Mouse (Mus musculus) liver, postnatal 0 days (tissue): Measurements from ENCODE around the gene Raver1. TPM values are rescaled to one million over a fixed set of nuclear protein-coding genes. Genes with fewer than 3 reads are reported as not detected.

Experiments used
- ATAC-seq: fragments of 200-750 bp; cut with Nextera tagmentation; 2 replicates; pipeline ENCODE4 v1.8.0; 2017; ENCODE audit warnings: mild to moderate bottlenecking, moderate library complexity
- DNase-seq: peaks from one replicate; pipeline ENCODE4 v3.0.0-alpha.2; 2016
- H3K27ac ChIP-seq: fragments of 300-500 bp; sonication (generic); 2 replicates; pipeline ENCODE4 v1.5.1; 2014; ENCODE audit warnings: antibody characterized with exemption, moderate library complexity, mild to moderate bottlenecking, low read depth
- H3K27me3 ChIP-seq: fragments of 300-500 bp; sonication (generic); 2 replicates; pipeline ENCODE4 v1.6.1; 2014; ENCODE audit warnings: low read length, control low read depth, mixed read lengths; ENCODE audit not compliant: insufficient read depth
- H3K36me3 ChIP-seq: fragments of 300-500 bp; sonication (generic); replicated peaks from 2 replicates; pipeline ENCODE4 v1.6.1; 2014; ENCODE audit warnings: mild to moderate bottlenecking, control low read depth, low read length, moderate library complexity, mixed read lengths; ENCODE audit not compliant: insufficient read depth
- H3K4me1 ChIP-seq: fragments of 300-500 bp; sonication (generic); 2 replicates; pipeline ENCODE4 v1.6.1; 2014; ENCODE audit warnings: antibody characterized with exemption, mild to moderate bottlenecking, control low read depth; ENCODE audit not compliant: insufficient read depth
- H3K4me2 ChIP-seq: fragments of 300-500 bp; sonication (generic); 2 replicates; pipeline ENCODE4 v1.6.1; 2014; ENCODE audit warnings: low read depth, mild to moderate bottlenecking, low read length, moderate library complexity, mixed read lengths
- H3K4me3 ChIP-seq: fragments of 300-500 bp; sonication (generic); 2 replicates; pipeline ENCODE4 v1.5.1; 2014; ENCODE audit warnings: low read depth, low read length
- H3K9ac ChIP-seq: fragments of 300-500 bp; sonication (generic); replicated peaks from 2 replicates; pipeline ENCODE4 v1.6.1; 2014; ENCODE audit warnings: mild to moderate bottlenecking, moderate library complexity
- H3K9me3 ChIP-seq: fragments of 300-500 bp; sonication (generic); 2 replicates; pipeline ENCODE4 v1.6.1; 2016; ENCODE audit warnings: mild to moderate bottlenecking, control low read depth, low read length, mixed read lengths
- CTCF ChIP-seq: sonication (generic); IDR thresholded peaks from 2 replicates; pipeline ENCODE4 v1.5.1; 2016; ENCODE audit warnings: antibody characterized with exemption, low read depth
- EP300 ChIP-seq: IDR thresholded peaks from 2 replicates; pipeline ENCODE4 v1.6.1; 2016; ENCODE audit warnings: antibody characterized with exemption, low read depth, mild to moderate bottlenecking
- WGBS: fragments of 180-500 bp; shearing (Covaris S2); extraction: QIAGEN DNeasy Blood & Tissue Kit; methylation state at CpG from one replicate; pipeline ENCODE4 v1.1.7; 2014; ENCODE audit not compliant: insufficient replicate concordance; 5-methylcytosine and 5-hydroxymethylcytosine counted together
- polyA plus RNA-seq: library from polyadenylated mRNA; unstranded; fragments of >200 nt; fragmentation: Nextera tagmentation; extraction: Ambion mirVana; gene quantifications from 2 replicates; pipeline ENCODE4 v1.2.1, GENCODE M21; 2015

Gene Raver1
- polyA plus RNA-seq = 8.3 and 9.5 TPM in 2 replicates

DNA sequence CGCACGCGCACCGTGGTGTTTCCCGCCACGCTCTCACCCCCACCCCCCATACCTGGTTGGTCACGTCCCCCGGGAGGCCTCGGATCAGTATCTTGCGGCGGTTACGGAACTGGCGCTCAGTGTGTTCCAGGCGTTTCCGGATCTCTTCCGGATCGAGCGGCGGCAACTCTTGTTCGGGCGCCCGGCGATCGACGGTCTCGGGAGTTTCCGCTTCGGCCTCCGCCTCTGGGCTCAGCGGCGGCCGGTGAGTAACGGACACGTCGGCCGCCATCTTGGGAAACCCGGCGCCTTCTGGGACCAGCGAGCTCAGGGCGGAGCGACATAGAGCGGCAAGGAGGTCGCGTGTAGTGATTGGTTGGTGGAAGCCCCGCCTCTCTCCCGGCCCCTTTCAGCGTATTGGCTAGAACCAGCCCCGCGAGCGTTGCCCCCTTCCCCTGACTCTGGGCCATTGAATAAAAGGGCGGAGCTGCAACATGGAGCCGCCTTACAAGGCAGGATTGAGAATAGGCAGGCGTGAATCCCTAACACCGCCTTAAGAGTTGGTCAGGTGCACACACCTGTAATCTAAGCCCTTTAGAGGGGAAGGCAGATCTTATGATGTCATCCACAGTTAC, at the start of gene Raver1, which contains the start of gene Gm38431:
Raver1 (minus strand) TSS at position 302 of the 614 bp plus-strand sequence.
Gm38431 (minus strand) TSS at position 291 of the 614 bp plus-strand sequence.
- Histone ChIP-seq H3K4me3 (peak within 1 kb of the TSS; percentile 75), H3K4me2 (peak within 1 kb of the TSS; percentile 92), H3K9me3 (no peaks in the 10 kb centered on the region), H3K27ac (peak within 1 kb of the TSS; percentile 91), H3K27me3 (no peaks in the 10 kb centered on the region), H3K9ac (peak within 1 kb of the TSS; percentile 80), H3K36me3 (peaks cover 33% of the 10 kb centered on the region), H3K4me1 (peaks cover 16% of the 10 kb centered on the region)
- under 1% methylated on average over 54 of the region's 54 CpGs for WGBS
- no peak; the same call in 1 of the 2 replicates for TF ChIP-seq EP300
- ATAC-seq (peak; percentile 99), DNase-seq (peak; percentile 99)

GRCm38 (mm10) chr9:21138386-21138785, 46.6 kb upstream of the Raver1 start:
- H3K4me1 ChIP-seq = 0 out of 2 replicates have a peak, but pooled peaks cover 2% of the 10 kb centered on the region
- H3K9me3 ChIP-seq = no peaks in the 10 kb centered on the region
- no peak overlapping the region for H3K9ac ChIP-seq
- WGBS = 73% methylated on average over 4 of the region's 4 CpGs
- no peaks in the 10 kb centered on the region for H3K27me3 ChIP-seq
- no peak for DNase-seq
- H3K27ac ChIP-seq = no peak overlapping the region
- H3K4me2 ChIP-seq = no peak overlapping the region
- H3K36me3 ChIP-seq = peaks cover 52% of the 10 kb centered on the region
- no peak overlapping the region for H3K4me3 ChIP-seq
- TF ChIP-seq CTCF = no peak
- no peak for TF ChIP-seq EP300
- no peak for ATAC-seq

DNA sequence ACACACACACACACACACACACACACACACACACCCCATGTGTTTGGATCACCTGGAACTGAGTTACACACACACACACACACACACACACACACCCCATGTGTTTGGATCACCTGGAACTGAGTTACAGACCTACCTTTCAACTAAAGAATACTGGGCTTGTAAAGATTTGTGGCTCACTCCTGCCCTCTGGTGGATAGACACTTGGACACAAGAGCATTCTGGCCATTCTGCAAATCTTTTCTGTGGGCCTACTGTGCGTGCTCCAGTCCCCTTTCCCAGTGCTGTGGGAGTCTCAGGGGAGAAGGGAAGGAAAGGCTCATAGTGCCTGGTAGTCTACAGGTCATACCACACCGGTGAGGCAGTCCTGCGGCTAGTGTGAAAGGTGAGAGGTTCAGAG, 45.4 kb upstream of the Raver1 start:
- Histone ChIP-seq H3K4me1 (0 out of 2 replicates have a peak, but pooled peaks cover 2% of the 10 kb centered on the region), H3K9me3 (no peaks in the 10 kb centered on the region), H3K4me3 (no peak overlapping the region), H3K4me2 (no peak overlapping the region), H3K27me3 (no peaks in the 10 kb centered on the region), H3K36me3 (peaks cover 40% of the 10 kb centered on the region), H3K27ac (no peak overlapping the region), H3K9ac (no peak overlapping the region)
- 57% methylated on average over 3 of the region's 3 CpGs for WGBS
- TF ChIP-seq CTCF (peak; percentile 84), EP300 (no peak)
- ATAC-seq (peak; percentile 29), DNase-seq (peak; percentile 76)

GRCm38 (mm10) chr9:21136401-21136800, 44.6 kb upstream of the Raver1 start:
- DNase-seq = no peak
- Histone ChIP-seq H3K27ac (0 out of 2 replicates have a peak overlapping the region, but pooled peaks have one; percentile 34), H3K9ac (no peak overlapping the region), H3K4me2 (no peak overlapping the region), H3K27me3 (no peaks in the 10 kb centered on the region), H3K9me3 (no peaks in the 10 kb centered on the region), H3K36me3 (peaks cover 32% of the 10 kb centered on the region), H3K4me3 (no peak overlapping the region), H3K4me1 (peaks cover 4% of the 10 kb centered on the region; the same call in 1 of the 2 replicates)
- WGBS = 44% methylated on average over 6 of the region's 6 CpGs
- no peak for ATAC-seq
- TF ChIP-seq CTCF (no peak), EP300 (no peak)

GRCm38 (mm10) chr9:21135941-21136381, 44.2 kb upstream of the Raver1 start:
- Histone ChIP-seq H3K27me3 (no peaks in the 10 kb centered on the region), H3K9me3 (no peaks in the 10 kb centered on the region), H3K9ac (no peak overlapping the region), H3K36me3 (peaks cover 28% of the 10 kb centered on the region), H3K4me3 (no peak overlapping the region), H3K4me1 (peaks cover 5% of the 10 kb centered on the region; the same call in 1 of the 2 replicates), H3K27ac (peak overlapping the region; percentile 48; the same call in 1 of the 2 replicates), H3K4me2 (no peak overlapping the region)
- TF ChIP-seq CTCF (no peak), EP300 (no peak)
- ATAC-seq (no peak), DNase-seq (no peak)
- whole genome bisulfite sequencing = 29% methylated on average over 1 of the region's 1 CpGs

GRCm38 (mm10) chr9:21135329-21135890, 43.6 kb upstream of the Raver1 start:
- no peak for ATAC-seq
- Histone ChIP-seq H3K36me3 (peaks cover 23% of the 10 kb centered on the region), H3K4me2 (no peak overlapping the region), H3K4me1 (peaks cover 7% of the 10 kb centered on the region), H3K4me3 (no peak overlapping the region), H3K9me3 (no peaks in the 10 kb centered on the region), H3K27ac (peak overlapping the region; percentile 48; the same call in 1 of the 2 replicates), H3K9ac (no peak overlapping the region), H3K27me3 (no peaks in the 10 kb centered on the region)
- DNase-seq = no peak
- WGBS = 67% methylated on average over 4 of the region's 4 CpGs
- TF ChIP-seq EP300 (no peak), CTCF (no peak)
